In genomic region chr6:23866298-23866697, GRCm38 (mm10) we compare ENCODE assay signal across 16 mouse cellular contexts.
"Had no signal": no experiment of that assay in that cellular context is flagged by ENCODE, and none has a peak within 500 bp of the region (broad histone marks: within the 10 kb centered on the region; RNA-seq: fewer than 3 reads in every experiment).

No protein-coding gene starts in this region.

- H3K4me1 ChIP-seq: neural tube, embryonic 12.5 days; neural tube, embryonic 13.5 days; neural tube, embryonic 15.5 days; stomach, embryonic 15.5 days had no signal

- DNase-seq: retina, postnatal 1 day; right cerebral cortex, postnatal 14 days; right cerebral cortex, postnatal 25 days; right cerebral cortex, postnatal 4 days; spleen, adult 18-20 months; thymus, adult 18-20 months; thymus, adult 2 months; thymus, postnatal 14 days; thymus, postnatal 25 days; thymus, postnatal 36 days; thymus, postnatal 4 days had no signal

- H3K9me3 ChIP-seq: neural tube, embryonic 12.5 days; neural tube, embryonic 13.5 days; neural tube, embryonic 15.5 days; stomach, embryonic 15.5 days had no signal

- H3K4me3 ChIP-seq: neural tube, embryonic 12.5 days; neural tube, embryonic 13.5 days; neural tube, embryonic 15.5 days; stomach, embryonic 15.5 days had no signal

- H3K27ac ChIP-seq: neural tube, embryonic 12.5 days; neural tube, embryonic 13.5 days; neural tube, embryonic 15.5 days; stomach, embryonic 15.5 days; stomach, postnatal 0 days had no signal

- H3K36me3 ChIP-seq: neural tube, embryonic 12.5 days; neural tube, embryonic 13.5 days; neural tube, embryonic 15.5 days; stomach, embryonic 15.5 days had no signal

- H3K27me3 ChIP-seq: neural tube, embryonic 12.5 days; neural tube, embryonic 13.5 days; neural tube, embryonic 15.5 days; stomach, embryonic 15.5 days had no signal
